Mouse (Mus musculus) midbrain, postnatal 0 days (tissue): ENCODE data around the gene Cyp1a1. TPM values are rescaled to one million over a fixed set of nuclear protein-coding genes. Genes with fewer than 3 reads are reported as not detected.

Experiments used
- ATAC-seq: fragments of 200-750 bp; cut with Nextera tagmentation; 2 replicates; pipeline ENCODE4 v1.8.0; 2017; ENCODE audit warnings: moderate number of reproducible peaks, mild to moderate bottlenecking, moderate TSS enrichment, moderate library complexity; ENCODE audit not compliant: low FRiP score
- DNase-seq: peaks from one replicate; pipeline ENCODE4 v3.0.0-alpha.2; 2015; ENCODE audit warnings: low spot score
- H3K27ac ChIP-seq: fragments of 300-500 bp; sonication (generic); 2 replicates; pipeline ENCODE4 v1.5.1; 2014; ENCODE audit warnings: low read depth, mild to moderate bottlenecking, low read length, mixed read lengths
- H3K27me3 ChIP-seq: fragments of 300-500 bp; sonication (generic); 2 replicates; pipeline ENCODE4 v1.6.1; 2014; ENCODE audit warnings: low read length, control low read depth, mixed read lengths; ENCODE audit not compliant: insufficient read depth
- H3K36me3 ChIP-seq: fragments of 300-500 bp; sonication (generic); 2 replicates; pipeline ENCODE4 v1.6.1; 2014; ENCODE audit warnings: low read length, control low read depth, mixed read lengths; ENCODE audit not compliant: insufficient read depth
- H3K4me1 ChIP-seq: fragments of 300-500 bp; sonication (generic); 2 replicates; pipeline ENCODE4 v1.6.1; 2014; ENCODE audit warnings: mild to moderate bottlenecking, control low read depth, antibody characterized with exemption, low read length, mixed read lengths; ENCODE audit not compliant: insufficient read depth
- H3K4me2 ChIP-seq: fragments of 300-500 bp; sonication (generic); 2 replicates; pipeline ENCODE4 v1.6.1; 2014; ENCODE audit warnings: low read depth, mild to moderate bottlenecking, low read length, mixed read lengths; ENCODE audit not compliant: poor library complexity, severe bottlenecking
- H3K4me3 ChIP-seq: fragments of 300-500 bp; sonication (generic); 2 replicates; pipeline ENCODE4 v1.5.1; 2014; ENCODE audit warnings: low read depth, mild to moderate bottlenecking, low read length, moderate library complexity
- H3K9ac ChIP-seq: fragments of 300-500 bp; sonication (generic); replicated peaks from 2 replicates; pipeline ENCODE4 v1.6.1; 2014; ENCODE audit warnings: mild to moderate bottlenecking, low read length, moderate library complexity, mixed read lengths; ENCODE audit not compliant: poor library complexity, severe bottlenecking
- H3K9me3 ChIP-seq: fragments of 300-500 bp; sonication (generic); 2 replicates; pipeline ENCODE4 v1.6.1; 2016; ENCODE audit warnings: low read length, control low read depth
- CTCF ChIP-seq: IDR thresholded peaks from 2 replicates; pipeline ENCODE4 v1.5.1; 2016; ENCODE audit warnings: antibody characterized with exemption, mild to moderate bottlenecking
- WGBS: fragments of 180-500 bp; shearing (Covaris S2); extraction: QIAGEN DNeasy Blood & Tissue Kit; methylation state at CpG from one replicate; pipeline ENCODE4 v1.1.7; 2014; 5-methylcytosine and 5-hydroxymethylcytosine counted together
- polyA plus RNA-seq: library from polyadenylated mRNA; unstranded; fragments of >200 nt; fragmentation: Nextera tagmentation; extraction: Ambion mirVana; gene quantifications from 2 replicates; pipeline ENCODE4 v1.2.1, GENCODE M21; 2015
- total RNA-seq: library from RNA; depleted of rRNA; stranded (reverse); fragments of >200 nt; gene quantifications from 2 replicates; pipeline ENCODE4 v1.2.3, GENCODE M21; 2014

Gene Cyp1a1
- total and polyA plus RNA-seq, 2 experiments from 2014 or later, result 0.09 TPM; not detected in 1

- WGBS, result 84% methylated on average over 13 of the region's 13 CpGs
- no peak for ATAC-seq
- Histone ChIP-seq H3K36me3 (peaks cover 11% of the 10 kb centered on the region; the same call in 1 of the 2 replicates), H3K27ac (no peak overlapping the region), H3K9ac (no peak overlapping the region), H3K4me3 (no peak overlapping the region), H3K4me2 (0 out of 2 replicates have a peak overlapping the region, but pooled peaks have one; percentile 74), H3K27me3 (no peaks in the 10 kb centered on the region), H3K4me1 (peaks cover 40% of the 10 kb centered on the region), H3K9me3 (no peaks in the 10 kb centered on the region)
- no peak for DNase-seq
- TF ChIP-seq CTCF, result no peak
Measured at GRCm38 (mm10) chr9:57641775-57642550, 45.8 kb upstream of the Cyp1a1 start.

DNA sequence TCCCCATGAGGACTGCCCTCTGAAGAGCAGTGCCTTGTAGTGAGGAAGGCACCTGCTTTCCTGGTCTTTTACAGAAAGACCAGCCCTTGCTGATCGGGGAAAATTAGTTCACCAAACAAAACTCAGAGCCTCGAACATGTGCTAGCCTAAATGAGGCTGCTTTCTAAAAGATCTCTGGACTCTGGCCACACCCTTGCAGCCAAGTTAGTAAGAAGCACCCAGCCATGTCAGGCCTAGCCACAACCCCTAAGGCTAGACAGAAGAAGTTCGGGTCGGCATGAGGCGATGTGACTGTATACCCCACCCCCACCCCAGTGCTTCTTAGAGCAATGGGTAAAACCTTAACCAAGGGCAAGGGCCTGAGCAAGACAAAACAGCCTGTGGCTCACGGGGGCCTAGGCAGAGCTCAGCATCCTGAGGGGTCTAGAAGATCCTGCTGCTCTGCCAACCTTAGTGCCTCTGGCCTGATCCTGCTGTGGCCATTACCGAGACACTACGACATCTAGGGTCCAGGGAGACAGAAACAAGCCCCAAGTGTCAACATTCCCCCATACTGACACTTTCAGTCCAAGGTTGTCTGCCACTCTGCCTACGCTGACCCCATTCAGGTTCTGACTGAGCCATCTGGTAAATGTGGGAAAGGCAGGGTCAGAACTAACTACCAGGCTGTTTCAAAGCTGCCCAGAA lies 44.4 kb upstream of the Cyp1a1 start:
- H3K9me3 ChIP-seq, result no peaks in the 10 kb centered on the region
- no peak overlapping the region for H3K27ac ChIP-seq
- TF ChIP-seq CTCF, result no peak
- H3K27me3 ChIP-seq, result no peaks in the 10 kb centered on the region
- peaks cover 11% of the 10 kb centered on the region; the same call in 1 of the 2 replicates for H3K36me3 ChIP-seq
- no peak for ATAC-seq
- H3K4me2 ChIP-seq, result peak overlapping the region; percentile 74
- H3K4me1 ChIP-seq, result peaks cover 40% of the 10 kb centered on the region
- H3K9ac ChIP-seq, result peak overlapping the region; percentile 100
- DNase-seq, result no peak
- peak overlapping the region; percentile 93 for H3K4me3 ChIP-seq
- 68% methylated on average over 9 of the region's 9 CpGs for WGBS

DNA sequence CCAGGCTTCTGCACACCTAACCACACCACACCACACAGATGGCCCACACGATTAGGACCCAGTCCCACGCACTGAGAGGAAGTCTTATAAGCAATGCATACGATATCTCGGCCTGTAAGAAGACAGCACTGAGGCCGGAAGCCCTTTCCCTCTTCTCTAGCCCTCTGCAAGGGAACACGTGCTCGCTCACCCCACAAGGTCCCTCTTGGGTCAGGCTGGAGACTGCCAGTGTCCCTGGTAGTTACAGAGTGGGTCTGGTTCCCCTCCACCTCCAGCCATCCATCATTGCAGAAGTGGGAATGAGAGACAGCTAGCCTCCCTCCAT lies 43.9 kb upstream of the Cyp1a1 start:
- Histone ChIP-seq H3K27ac (no peak overlapping the region), H3K9me3 (no peaks in the 10 kb centered on the region), H3K4me3 (peak overlapping the region; percentile 93), H3K4me1 (peaks cover 37% of the 10 kb centered on the region), H3K9ac (peak overlapping the region; percentile 100), H3K4me2 (peak overlapping the region; percentile 74), H3K27me3 (no peaks in the 10 kb centered on the region), H3K36me3 (peaks cover 11% of the 10 kb centered on the region; the same call in 1 of the 2 replicates)
- DNase-seq (no peak), ATAC-seq (no peak)
- 57% methylated on average over 7 of the region's 7 CpGs for WGBS
- TF ChIP-seq CTCF, result no peak

- ATAC-seq (no peak), DNase-seq (no peak)
- H3K4me3 ChIP-seq, result peak overlapping the region; percentile 93
- 0% methylated on average over 18 of the region's 18 CpGs for WGBS
- no peaks in the 10 kb centered on the region for H3K27me3 ChIP-seq
- H3K4me2 ChIP-seq, result peak overlapping the region; percentile 74
- peaks cover 34% of the 10 kb centered on the region for H3K4me1 ChIP-seq
- no peak for TF ChIP-seq CTCF
- peaks cover 11% of the 10 kb centered on the region; the same call in 1 of the 2 replicates for H3K36me3 ChIP-seq
- peak overlapping the region; percentile 92 for H3K27ac ChIP-seq
- H3K9me3 ChIP-seq, result no peaks in the 10 kb centered on the region
- H3K9ac ChIP-seq, result peak overlapping the region; percentile 100
Measured at GRCm38 (mm10) chr9:57644442-57644943, 43.2 kb upstream of the Cyp1a1 start.

DNA sequence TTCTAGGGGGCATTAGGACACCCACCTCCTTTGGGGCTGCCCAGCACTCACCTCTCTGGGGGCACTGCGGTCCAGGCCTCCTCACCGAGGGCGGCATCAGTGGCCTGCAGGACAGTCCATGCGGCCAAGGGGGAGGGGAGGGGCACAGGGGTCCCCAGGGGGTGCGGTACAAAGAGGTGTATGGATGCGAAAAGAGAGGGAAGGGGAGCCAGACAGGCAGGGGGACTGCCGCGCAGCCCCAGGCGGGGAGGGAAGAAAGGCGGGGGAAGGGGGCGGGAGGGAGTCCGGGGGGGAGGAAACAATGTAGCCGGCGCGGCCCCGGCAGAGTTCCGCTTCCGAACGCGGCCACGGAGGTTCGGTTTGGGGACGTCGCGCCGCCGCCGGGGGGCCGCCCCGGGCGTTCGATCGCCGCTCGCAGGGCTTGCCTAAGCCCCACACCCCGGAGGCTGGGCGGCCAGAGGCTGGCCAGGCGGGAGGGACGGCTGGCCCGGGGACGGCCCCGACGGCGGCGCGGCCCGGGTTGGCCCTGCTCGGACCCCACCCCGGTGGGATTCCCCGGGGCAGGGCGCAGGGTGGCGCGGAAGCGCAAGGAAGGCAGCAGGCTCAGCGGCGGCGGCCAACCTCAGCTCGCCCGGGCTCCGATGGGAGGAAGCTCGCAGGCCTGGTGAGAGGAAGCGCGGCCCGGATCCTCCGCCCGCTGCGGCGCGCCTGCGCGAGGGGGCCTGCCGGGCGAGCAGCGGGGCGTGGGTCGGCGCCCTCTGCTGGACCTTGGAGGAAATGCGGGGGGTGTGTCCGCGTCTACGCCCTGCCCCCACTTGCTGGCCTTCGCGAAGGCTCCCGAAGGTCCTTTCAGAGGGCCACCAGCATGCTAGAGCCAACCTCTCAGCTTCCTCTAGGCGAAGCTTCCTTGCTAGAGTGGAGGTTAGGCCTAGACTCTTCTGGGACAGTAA lies 42.5 kb upstream of the Cyp1a1 start:
- peak; percentile 90 for DNase-seq
- H3K36me3 ChIP-seq, result peaks cover 11% of the 10 kb centered on the region; the same call in 1 of the 2 replicates
- H3K27ac ChIP-seq, result peak overlapping the region; percentile 92
- no peaks in the 10 kb centered on the region for H3K27me3 ChIP-seq
- peak; percentile 84 for TF ChIP-seq CTCF
- peaks cover 29% of the 10 kb centered on the region for H3K4me1 ChIP-seq
- H3K9me3 ChIP-seq, result no peaks in the 10 kb centered on the region
- ATAC-seq, result peak; percentile 80
- H3K4me3 ChIP-seq, result peak overlapping the region; percentile 93
- peak overlapping the region; percentile 74 for H3K4me2 ChIP-seq
- under 1% methylated on average over 62 of the region's 85 CpGs for WGBS
- peak overlapping the region; percentile 100 for H3K9ac ChIP-seq
